ENCODE assay signal across 11 mouse cellular contexts in the genomic region with DNA sequence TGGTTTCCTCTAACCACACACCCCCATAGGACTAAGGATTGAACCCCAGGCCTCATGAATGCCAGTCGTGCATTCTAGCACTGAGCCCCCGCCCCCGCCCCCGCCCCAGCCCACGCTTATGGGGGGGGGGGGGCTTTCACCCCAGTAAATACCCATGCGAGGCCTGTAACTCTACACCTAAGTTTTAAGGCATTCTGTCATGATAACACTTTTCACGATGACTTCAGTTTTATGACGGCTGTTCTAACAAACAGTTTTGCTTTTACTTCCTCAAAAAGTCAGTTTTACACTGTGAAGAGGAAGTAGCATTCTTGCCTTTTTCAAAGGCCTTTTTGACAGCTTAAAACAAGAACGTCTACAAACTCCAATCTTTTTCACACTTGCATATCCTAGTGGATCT. TPM values are rescaled to one million over a fixed set of nuclear protein-coding genes. Genes with fewer than 3 reads are reported as not detected.
DNase-seq lines count a peak whose midpoint lies in the region; ATAC-seq and TF ChIP-seq lines count a peak whose summit lies in the region.
"Had no signal": no experiment of that assay in that cellular context is flagged by ENCODE, and none has a peak within 500 bp of the region (broad histone marks: within the 10 kb centered on the region; RNA-seq: fewer than 3 reads in every experiment).

No protein-coding gene starts in this region.

- intact Hi-C loops in heart, adult 2 months (cut with DNase I), result no loop called here
- intact Hi-C loops in left cerebral cortex, postnatal 10 days (cut with DNase I), result no loop called here

- H3K4me1 ChIP-seq in heart, embryonic 16.5 days (ENCODE audit: control insufficient read depth, insufficient read depth, low read length), result peaks cover 26% of the 10 kb centered on the region
- peaks cover 19% of the 10 kb centered on the region for H3K4me1 ChIP-seq in heart, adult 2 months (ENCODE audit: control insufficient read depth, insufficient read depth, low read length)
- peaks cover 24 to 83% of the 10 kb centered on the region in 2 experiments for H3K4me1 ChIP-seq in CH12.LX (ENCODE audit: control insufficient read depth in 1 of 2, insufficient read depth in 2 of 2)
- peaks cover 2% of the 10 kb centered on the region for H3K4me1 ChIP-seq in forebrain, embryonic 13.5 days

- no peak for TF ChIP-seq POLR2A in heart, adult 2 months (IDR thresholded peaks at IDR 0.05; ENCODE audit: insufficient read depth, low read depth, low read length)
- no peak; the same call in 1 of the 2 replicates for TF ChIP-seq POLR2A in CH12.LX (IDR thresholded peaks at IDR 0.05; ENCODE audit: low read depth, low read length)

- no peak for TF ChIP-seq CTCF in heart, adult 2 months (IDR thresholded peaks at IDR 0.05)
- TF ChIP-seq CTCF in CH12.LX (conservative IDR thresholded peaks at IDR 0.05 in 1 of 2, IDR thresholded peaks at IDR 0.05 in 1 of 2; ENCODE audit: low read depth in 2 of 2, low read length in 2 of 2), result no peak

- in situ Hi-C loops in CH12.LX (cut with MboI; ENCODE audit: low pct_ligation_motif_present, low pct_unique_long_range_greater_than_20kb, low sequenced_read_pairs), result no loop called here

- H3K27me3 ChIP-seq in heart, embryonic 16.5 days (ENCODE audit: control insufficient read depth, insufficient read depth, low read length), result no peaks in the 10 kb centered on the region
- no peaks in the 10 kb centered on the region for H3K27me3 ChIP-seq in heart, adult 2 months (ENCODE audit: control insufficient read depth, insufficient read depth, low read length)
- no peaks in the 10 kb centered on the region for H3K27me3 ChIP-seq in CH12.LX (replicated peaks)
- no peaks in the 10 kb centered on the region for H3K27me3 ChIP-seq in forebrain, embryonic 13.5 days

- TF ChIP-seq EP300 in heart, adult 2 months (IDR thresholded peaks at IDR 0.05; ENCODE audit: insufficient read depth, low read depth, low read length), result no peak
- TF ChIP-seq EP300 in CH12.LX (IDR thresholded peaks at IDR 0.05; ENCODE audit: low read length), result peak; percentile 74

- no peaks in the 10 kb centered on the region for H3K36me3 ChIP-seq in heart, embryonic 16.5 days (ENCODE audit: control insufficient read depth, insufficient read depth)
- H3K36me3 ChIP-seq in heart, adult 2 months (ENCODE audit: control insufficient read depth, insufficient read depth, low read length), result peaks cover 2% of the 10 kb centered on the region; the same call in 1 of the 2 replicates
- H3K36me3 ChIP-seq in CH12.LX (replicated peaks in 1 of 2; ENCODE audit: control insufficient read depth in 1 of 2, insufficient read depth in 1 of 2, low read length in 1 of 2), result no peaks in the 10 kb centered on the region
- no peaks in the 10 kb centered on the region for H3K36me3 ChIP-seq in forebrain, embryonic 13.5 days (ENCODE audit: poor library complexity, severe bottlenecking)

- no peaks in the 10 kb centered on the region for H3K9me3 ChIP-seq in heart, embryonic 16.5 days (replicated peaks; ENCODE audit: control insufficient read depth, low read length)
- no peaks in the 10 kb centered on the region for H3K9me3 ChIP-seq in CH12.LX (replicated peaks; ENCODE audit: low read length)
- H3K9me3 ChIP-seq in forebrain, embryonic 13.5 days (replicated peaks), result no peaks in the 10 kb centered on the region

- peak overlapping the region; percentile 66 for H3K27ac ChIP-seq in heart, embryonic 16.5 days (ENCODE audit: low read length)
- H3K27ac ChIP-seq in heart, adult 2 months, result no peak overlapping the region
- peak overlapping the region; percentile 55; the same call in 1 of the 2 replicates for H3K27ac ChIP-seq in CH12.LX (ENCODE audit: insufficient read depth, low read depth)
- H3K27ac ChIP-seq in forebrain, embryonic 13.5 days, result no peak overlapping the region
- H3K27ac ChIP-seq: hindbrain, postnatal 0 days had no signal

- H3K79me2 ChIP-seq in heart, adult 2 months (replicated peaks; ENCODE audit: control insufficient read depth, insufficient read depth, low read length), result no peaks in the 10 kb centered on the region; the same call in 1 of the 2 replicates
- peaks cover 19% of the 10 kb centered on the region for H3K79me2 ChIP-seq in CH12.LX (replicated peaks; ENCODE audit: control insufficient read depth, extremely low read depth, insufficient read depth, poor library complexity, severe bottlenecking)

- dilution Hi-C loops in CH12.LX (cut with MboI; ENCODE audit: extremely low pct_ligation_motif_present, extremely low pct_unique_long_range_greater_than_20kb, low sequenced_read_pairs), result no loop called here

- ATAC-seq in heart, embryonic 16.5 days (replicated peaks; ENCODE audit: extremely low read depth, insufficient read depth, low FRiP score), result no peak
- peak; percentile 33 for ATAC-seq in inflammation-experienced regulatory T-cells, adult 6 months
- peak; percentile 60 for ATAC-seq in megakaryocyte, adult 5-6 weeks (ENCODE audit: poor library complexity, severe bottlenecking)
- no peak for ATAC-seq in forebrain, embryonic 13.5 days
- ATAC-seq: hindbrain, postnatal 0 days had no signal

- no peak for DNase-seq in heart, adult 2 months
- DNase-seq in CH12.LX (ENCODE audit: extremely low read depth), result peak; percentile 79
- no peak for DNase-seq in left cerebral cortex, adult 18-20 months (ENCODE audit: low spot score in 2 of 2)
- DNase-seq in left cerebral cortex, postnatal 10 days (ENCODE audit: extremely low spot score in 1 of 2, low spot score in 2 of 2), result no peak
- DNase-seq: gastrocnemius, postnatal 36 days; lung, postnatal 10 days had no signal

- no peak overlapping the region for H3K4me3 ChIP-seq in heart, embryonic 16.5 days (ENCODE audit: low read length)
- no peak overlapping the region for H3K4me3 ChIP-seq in heart, adult 2 months
- H3K4me3 ChIP-seq in CH12.LX (replicated peaks in 1 of 3; ENCODE audit: low read depth in 2 of 3, low read length in 2 of 3, poor library complexity in 1 of 3), result no peak overlapping the region
- H3K4me3 ChIP-seq in forebrain, embryonic 13.5 days, result no peak overlapping the region

- 38% methylated on average over 9 of the region's 9 CpGs for WGBS in heart, embryonic 16.5 days
- WGBS in heart, adult 2 months, result 49% methylated on average over 9 of the region's 9 CpGs
- 60% methylated on average over 9 of the region's 9 CpGs for WGBS in forebrain, embryonic 13.5 days

- H3K4me2 ChIP-seq in heart, embryonic 16.5 days (ENCODE audit: low read depth, low read length), result no peak overlapping the region; the same call in 1 of the 2 replicates
- peak overlapping the region; percentile 84 for H3K4me2 ChIP-seq in CH12.LX (ENCODE audit: insufficient read depth, low read depth, poor library complexity, severe bottlenecking)
- no peak overlapping the region for H3K4me2 ChIP-seq in forebrain, embryonic 13.5 days

- no peak overlapping the region for H3K9ac ChIP-seq in heart, embryonic 16.5 days (ENCODE audit: low read length)
- H3K9ac ChIP-seq in heart, adult 2 months (ENCODE audit: low read depth, low read length), result no peak overlapping the region
- H3K9ac ChIP-seq in CH12.LX (ENCODE audit: insufficient read depth, low read depth), result peak overlapping the region; percentile 51; the same call in 1 of the 2 replicates
- no peak overlapping the region for H3K9ac ChIP-seq in forebrain, embryonic 13.5 days

- TF ChIP-seq RAD21 in CH12.LX (IDR thresholded peaks at IDR 0.05; ENCODE audit: low read depth, low read length), result no peak

TF ChIP-seq in CH12.LX, 34 proteins besides CTCF, POLR2A, EP300 and RAD21:
- TF ChIP-seq ELF1 (IDR thresholded peaks at IDR 0.05; ENCODE audit: low read depth, low read length) (peak; percentile 70), MXI1 (IDR thresholded peaks at IDR 0.05; ENCODE audit: low read depth, low read length) (no peak), ETS1 (conservative IDR thresholded peaks at IDR 0.05; ENCODE audit: low read depth, low read length) (peak; percentile 59), TBP (conservative IDR thresholded peaks at IDR 0.05; ENCODE audit: low read depth, low read length) (peak; percentile 59; the same call in 1 of the 2 replicates), MEF2A (IDR thresholded peaks at IDR 0.05; ENCODE audit: borderline replicate concordance, low read depth, low read length) (0 out of 2 replicates have a peak, but pooled peaks have one; percentile 32), PAX5 (IDR thresholded peaks at IDR 0.05; ENCODE audit: low read length) (no peak), JUN (IDR thresholded peaks at IDR 0.05; ENCODE audit: insufficient read depth, low read depth, low read length) (peak; percentile 41), MAZ (IDR thresholded peaks at IDR 0.05; ENCODE audit: low read depth, low read length) (0 out of 2 replicates have a peak, but pooled peaks have one; percentile 17), JUND (conservative IDR thresholded peaks at IDR 0.05; ENCODE audit: low read depth, low read length) (peak; percentile 25; the same call in 1 of the 2 replicates)

RNA-seq across cellular contexts. Expression of gene Ankrd44, which starts 11.8 kb away (rescaled TPM):
- 8.7 and 11.4 TPM in 2 replicates for polyA plus RNA-seq in heart, embryonic 16.5 days (2015; fragmentation: Nextera tagmentation; extraction: Ambion mirVana)
- 10 to 100 TPM; 10.2 to 10.7 TPM for total RNA-seq in heart, adult 2 months (2021)
- 10.2 and 14.8 TPM in 2 replicates for polyA plus RNA-seq in heart, adult 2 months (2012; rRNA removed)
- total RNA-seq in CH12.LX (2012; rRNA removed) (16.2 and 19.8 TPM in 2 replicates), CH12.LX (2014; rRNA removed) (12.2 and 12.7 TPM in 2 replicates)
- 23.0 and 24.9 TPM in 2 replicates for polyA plus RNA-seq in CH12.LX (2012; ENCODE audit: insufficient read length, low read depth)
- polyA plus RNA-seq in inflammation-experienced regulatory T-cells, adult 6 months (2017; shearing (Covaris generic)), result 100 to 1,000 TPM; 141 to 193 (median 187) TPM
- total RNA-seq in megakaryocyte, adult 5-6 weeks (2015), result 205 and 209 TPM in 2 replicates
- 124 and 138 TPM in 2 replicates for total RNA-seq in megakaryocyte, adult 5-6 weeks (2017)
- 10 to 100 TPM; 21.9 to 23.0 TPM for total RNA-seq in left cerebral cortex, adult 18-20 months (2021)
- polyA plus RNA-seq in forebrain, embryonic 13.5 days (2015; fragmentation: Nextera tagmentation; extraction: Ambion mirVana), result 15.7 and 16.6 TPM in 2 replicates
- total RNA-seq in left cerebral cortex, postnatal 10 days (2021), result 10 to 100 TPM; 35.2 to 37.8 TPM

Comparison
In these comparisons a context has a peak if more than half of its experiments do, and no peak if none do; other contexts are left out.
1. H3K27ac ChIP-seq: peak in heart, embryonic 16.5 days (single experiment) and CH12.LX (single experiment); none in heart, adult 2 months (single experiment) and forebrain, embryonic 13.5 days (single experiment).
2. ATAC-seq: peak in inflammation-experienced regulatory T-cells, adult 6 months (single experiment) and megakaryocyte, adult 5-6 weeks (single experiment); none in heart, embryonic 16.5 days (single experiment) and forebrain, embryonic 13.5 days (single experiment).